Mouse (Mus musculus): ENCODE results near the gene Sipa1l1. TPM values are rescaled to one million over a fixed set of nuclear protein-coding genes. Genes with fewer than 3 reads are reported as not detected.

Gene Sipa1l1
- polyA plus RNA-seq, 1 experiment from 2014 or later, result 48.5 TPM

- Histone ChIP-seq H3K27ac (ENCODE audit: low read depth, low read length) (no peak overlapping the region), H3K36me3 (ENCODE audit: control insufficient read depth, insufficient read depth, low read length) (no peaks in the 10 kb centered on the region), H3K4me2 (ENCODE audit: low read depth, low read length, severe bottlenecking) (no peak overlapping the region), H3K9me3 (ENCODE audit: control insufficient read depth, low read length) (no peaks in the 10 kb centered on the region), H3K27me3 (ENCODE audit: control insufficient read depth, insufficient read depth, low read length) (no peaks in the 10 kb centered on the region), H3K4me3 (ENCODE audit: low read depth, low read length) (no peak overlapping the region), H3K4me1 (replicated peaks; ENCODE audit: control insufficient read depth, insufficient read depth, low read length) (no peaks in the 10 kb centered on the region), H3K9ac (ENCODE audit: low read length) (no peak overlapping the region)
- no peak for DNase-seq (ENCODE audit: low spot score)
- ATAC-seq (replicated peaks; ENCODE audit: low FRiP score), result no peak
- WGBS, result 80% methylated on average over 4 of the region's 4 CpGs
These were observed 68.8 kb downstream of the Sipa1l1 start for GRCm38 (mm10) chr12:82237946-82238345.

DNA sequence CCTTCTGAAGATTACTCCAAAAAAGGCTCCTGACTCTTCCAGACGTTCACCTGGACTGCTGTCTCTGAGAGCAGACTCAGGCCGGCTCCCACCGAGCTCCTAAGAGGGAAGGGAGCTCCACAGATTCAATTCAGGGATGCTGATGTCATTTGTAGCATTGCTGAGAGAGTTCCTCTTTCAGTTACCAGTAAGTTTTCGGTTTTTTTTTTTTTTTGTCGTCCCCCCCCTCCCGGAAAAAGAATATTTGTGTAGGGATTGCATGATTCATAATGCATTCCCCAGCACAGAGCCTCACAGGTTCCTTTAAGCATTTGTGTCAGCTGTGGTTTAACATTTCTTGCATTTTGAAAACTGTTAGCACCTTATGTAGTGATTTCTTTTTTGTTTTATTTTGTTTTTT, 71.6 kb downstream of the Sipa1l1 start:
- Histone ChIP-seq H3K27me3 (ENCODE audit: control insufficient read depth, insufficient read depth, low read length) (no peaks in the 10 kb centered on the region), H3K36me3 (ENCODE audit: control insufficient read depth, insufficient read depth, low read length) (no peaks in the 10 kb centered on the region), H3K9me3 (ENCODE audit: control insufficient read depth, low read length) (no peaks in the 10 kb centered on the region), H3K4me3 (ENCODE audit: low read depth, low read length) (no peak overlapping the region), H3K4me1 (replicated peaks; ENCODE audit: control insufficient read depth, insufficient read depth, low read length) (no peaks in the 10 kb centered on the region), H3K9ac (ENCODE audit: low read length) (no peak overlapping the region), H3K27ac (ENCODE audit: low read depth, low read length) (no peak overlapping the region), H3K4me2 (ENCODE audit: low read depth, low read length, severe bottlenecking) (no peak overlapping the region)
- ATAC-seq (replicated peaks; ENCODE audit: low FRiP score), result no peak
- WGBS, result 81% methylated on average over 6 of the region's 6 CpGs
- DNase-seq (ENCODE audit: low spot score), result no peak

GRCm38 (mm10) chr12:82245219-82245618, 76.1 kb downstream of the Sipa1l1 start:
- Histone ChIP-seq H3K4me3 (ENCODE audit: low read depth, low read length) (no peak overlapping the region), H3K9me3 (ENCODE audit: control insufficient read depth, low read length) (no peaks in the 10 kb centered on the region), H3K9ac (ENCODE audit: low read length) (no peak overlapping the region), H3K4me1 (replicated peaks; ENCODE audit: control insufficient read depth, insufficient read depth, low read length) (no peaks in the 10 kb centered on the region), H3K36me3 (ENCODE audit: control insufficient read depth, insufficient read depth, low read length) (no peaks in the 10 kb centered on the region), H3K4me2 (ENCODE audit: low read depth, low read length, severe bottlenecking) (no peak overlapping the region), H3K27ac (ENCODE audit: low read depth, low read length) (no peak overlapping the region), H3K27me3 (ENCODE audit: control insufficient read depth, insufficient read depth, low read length) (no peaks in the 10 kb centered on the region)
- ATAC-seq (replicated peaks; ENCODE audit: low FRiP score) (no peak), DNase-seq (ENCODE audit: low spot score) (no peak)
- WGBS, result 89% methylated on average over 6 of the region's 6 CpGs

DNA sequence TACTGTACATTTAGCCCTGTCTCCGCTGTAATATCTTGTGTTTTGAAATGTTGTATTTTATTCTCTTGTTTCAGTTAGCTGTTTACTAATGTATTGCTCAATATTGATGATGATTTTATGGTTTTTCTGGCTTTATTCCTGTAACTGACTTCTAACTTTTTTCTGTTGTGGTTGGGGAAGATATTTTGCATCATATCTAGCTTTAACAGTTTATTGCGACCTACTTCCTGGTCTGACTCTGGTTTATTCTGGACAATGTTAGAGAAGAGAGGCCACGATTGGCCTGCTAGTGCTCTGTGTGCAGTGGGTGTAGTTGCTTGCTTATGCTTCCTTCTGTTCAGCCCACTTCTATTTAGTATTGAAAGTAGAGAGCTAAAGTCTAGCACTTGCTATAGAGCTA, 77.3 kb downstream of the Sipa1l1 start:
- H3K36me3 ChIP-seq (ENCODE audit: control insufficient read depth, insufficient read depth, low read length), result no peaks in the 10 kb centered on the region
- no peaks in the 10 kb centered on the region for H3K4me1 ChIP-seq (replicated peaks; ENCODE audit: control insufficient read depth, insufficient read depth, low read length)
- ATAC-seq (replicated peaks; ENCODE audit: low FRiP score), result no peak
- no peak overlapping the region for H3K27ac ChIP-seq (ENCODE audit: low read depth, low read length)
- H3K4me3 ChIP-seq (ENCODE audit: low read depth, low read length), result no peak overlapping the region
- no peaks in the 10 kb centered on the region for H3K27me3 ChIP-seq (ENCODE audit: control insufficient read depth, insufficient read depth, low read length)
- DNase-seq (ENCODE audit: low spot score), result no peak
- no peak overlapping the region for H3K9ac ChIP-seq (ENCODE audit: low read length)
- 95% methylated on average over 3 of the region's 3 CpGs for WGBS
- no peaks in the 10 kb centered on the region for H3K9me3 ChIP-seq (ENCODE audit: control insufficient read depth, low read length)
- no peak overlapping the region for H3K4me2 ChIP-seq (ENCODE audit: low read depth, low read length, severe bottlenecking)

DNA sequence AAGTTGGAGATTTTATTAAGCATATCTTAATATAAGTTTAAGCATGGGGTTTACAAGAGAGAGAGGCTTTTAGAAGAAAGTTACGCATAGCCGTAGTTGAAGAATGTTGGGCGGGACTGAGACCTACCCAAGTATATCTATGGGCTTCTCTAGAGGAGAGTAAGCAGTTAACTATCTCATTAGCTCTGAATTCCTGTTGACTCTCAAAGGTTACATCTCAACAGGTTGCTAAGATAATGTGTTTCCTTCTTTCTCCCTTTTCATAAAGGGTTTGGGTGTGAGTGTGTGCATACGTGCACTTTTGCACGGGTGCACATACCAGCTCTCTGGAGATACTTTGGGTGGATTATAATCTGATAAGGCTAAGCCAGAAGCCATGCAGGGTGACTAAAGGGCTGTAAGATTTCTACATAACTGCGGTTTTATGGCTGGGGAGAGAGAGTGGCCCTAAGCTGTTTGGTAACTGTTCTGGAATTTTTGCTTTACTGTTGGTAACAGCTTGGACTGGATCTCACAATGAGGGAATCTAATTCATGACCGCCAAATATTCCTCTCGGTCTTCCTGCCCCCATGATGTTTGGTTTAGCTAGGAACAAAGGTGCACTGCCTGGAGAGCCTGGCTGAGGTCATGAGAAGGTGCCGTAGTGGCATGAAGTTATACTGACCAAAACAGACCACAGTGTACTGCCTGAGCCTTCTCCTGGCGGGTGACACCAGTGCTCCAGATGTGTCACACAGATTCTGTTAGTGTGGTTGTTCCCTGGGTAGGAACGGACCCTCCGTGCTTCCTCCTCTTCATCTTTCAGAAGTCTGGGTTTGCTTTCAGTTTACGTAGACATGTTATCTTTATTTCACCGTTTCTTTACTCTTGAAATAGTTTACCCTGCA, 78.5 kb downstream of the Sipa1l1 start:
- ATAC-seq (replicated peaks; ENCODE audit: low FRiP score) (no peak), DNase-seq (ENCODE audit: low spot score) (no peak)
- Histone ChIP-seq H3K36me3 (ENCODE audit: control insufficient read depth, insufficient read depth, low read length) (no peaks in the 10 kb centered on the region), H3K27me3 (ENCODE audit: control insufficient read depth, insufficient read depth, low read length) (no peaks in the 10 kb centered on the region), H3K9me3 (ENCODE audit: control insufficient read depth, low read length) (no peaks in the 10 kb centered on the region), H3K4me1 (replicated peaks; ENCODE audit: control insufficient read depth, insufficient read depth, low read length) (no peaks in the 10 kb centered on the region), H3K27ac (ENCODE audit: low read depth, low read length) (no peak overlapping the region), H3K9ac (ENCODE audit: low read length) (no peak overlapping the region), H3K4me2 (ENCODE audit: low read depth, low read length, severe bottlenecking) (no peak overlapping the region), H3K4me3 (ENCODE audit: low read depth, low read length) (no peak overlapping the region)
- 93% methylated on average over 14 of the region's 14 CpGs for WGBS

- 81% methylated on average over 3 of the region's 3 CpGs for WGBS
- Histone ChIP-seq H3K9ac (ENCODE audit: low read length) (no peak overlapping the region), H3K27me3 (ENCODE audit: control insufficient read depth, insufficient read depth, low read length) (no peaks in the 10 kb centered on the region)
These were observed 79.4 kb downstream of the Sipa1l1 start for GRCm38 (mm10) chr12:82248501-82248900.

DNA sequence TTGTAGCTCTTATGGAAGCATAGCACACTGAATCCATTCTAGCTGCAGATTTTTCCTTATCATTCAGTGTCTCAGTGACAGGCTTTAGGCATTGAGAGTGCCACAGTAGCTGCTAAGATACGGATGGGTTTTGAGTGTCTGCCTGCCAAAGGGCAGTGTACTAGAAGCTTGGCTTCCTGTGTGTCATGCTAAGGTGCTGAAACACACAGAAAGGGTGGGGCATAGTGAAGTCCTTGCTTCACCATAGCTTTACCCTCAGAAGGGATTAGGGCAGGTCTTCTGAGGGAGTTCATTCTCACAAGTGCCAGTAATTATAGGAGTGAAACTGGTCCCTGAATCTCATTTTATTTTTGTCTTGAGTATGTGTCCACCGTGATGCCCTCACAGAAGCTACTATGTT, 82.2 kb downstream of the Sipa1l1 start:
- Histone ChIP-seq H3K4me3 (ENCODE audit: low read depth, low read length) (no peak overlapping the region), H3K9ac (ENCODE audit: low read length) (no peak overlapping the region), H3K9me3 (ENCODE audit: control insufficient read depth, low read length) (no peaks in the 10 kb centered on the region), H3K27me3 (ENCODE audit: control insufficient read depth, insufficient read depth, low read length) (no peaks in the 10 kb centered on the region), H3K4me1 (replicated peaks; ENCODE audit: control insufficient read depth, insufficient read depth, low read length) (no peaks in the 10 kb centered on the region; the same call in 1 of the 2 replicates), H3K27ac (ENCODE audit: low read depth, low read length) (no peak overlapping the region), H3K36me3 (ENCODE audit: control insufficient read depth, insufficient read depth, low read length) (no peaks in the 10 kb centered on the region), H3K4me2 (ENCODE audit: low read depth, low read length, severe bottlenecking) (no peak overlapping the region)
- ATAC-seq (replicated peaks; ENCODE audit: low FRiP score) (no peak), DNase-seq (ENCODE audit: low spot score) (no peak)
- 95% methylated on average over 2 of the region's 2 CpGs for WGBS

More at GRCm38 (mm10) chr12:82248501-82248900, 79.4 kb downstream of the Sipa1l1 start:
- Histone ChIP-seq H3K4me2 (ENCODE audit: low read depth, low read length, severe bottlenecking) (no peak overlapping the region), H3K27ac (ENCODE audit: low read depth, low read length) (no peak overlapping the region), H3K9me3 (ENCODE audit: control insufficient read depth, low read length) (no peaks in the 10 kb centered on the region), H3K36me3 (ENCODE audit: control insufficient read depth, insufficient read depth, low read length) (no peaks in the 10 kb centered on the region), H3K4me1 (replicated peaks; ENCODE audit: control insufficient read depth, insufficient read depth, low read length) (no peaks in the 10 kb centered on the region), H3K4me3 (ENCODE audit: low read depth, low read length) (no peak overlapping the region)
- DNase-seq (ENCODE audit: low spot score) (no peak), ATAC-seq (replicated peaks; ENCODE audit: low FRiP score) (no peak)

- Histone ChIP-seq H3K36me3 (ENCODE audit: control insufficient read depth, insufficient read depth, low read length) (no peaks in the 10 kb centered on the region), H3K4me2 (ENCODE audit: low read depth, low read length, severe bottlenecking) (no peak overlapping the region), H3K27ac (ENCODE audit: low read depth, low read length) (no peak overlapping the region), H3K4me3 (ENCODE audit: low read depth, low read length) (no peak overlapping the region), H3K27me3 (ENCODE audit: control insufficient read depth, insufficient read depth, low read length) (no peaks in the 10 kb centered on the region), H3K4me1 (replicated peaks; ENCODE audit: control insufficient read depth, insufficient read depth, low read length) (no peaks in the 10 kb centered on the region; the same call in 1 of the 2 replicates), H3K9me3 (ENCODE audit: control insufficient read depth, low read length) (no peaks in the 10 kb centered on the region), H3K9ac (ENCODE audit: low read length) (no peak overlapping the region)
- DNase-seq (ENCODE audit: low spot score) (no peak), ATAC-seq (replicated peaks; ENCODE audit: low FRiP score) (no peak)
- 89% methylated on average over 5 of the region's 5 CpGs for WGBS
These were observed 85.0 kb downstream of the Sipa1l1 start for GRCm38 (mm10) chr12:82254076-82254475.

GRCm38 (mm10) chr12:82256012-82256411, 86.9 kb downstream of the Sipa1l1 start:
- H3K4me1 ChIP-seq (replicated peaks; ENCODE audit: control insufficient read depth, insufficient read depth, low read length), result no peaks in the 10 kb centered on the region; the same call in 1 of the 2 replicates
- H3K9me3 ChIP-seq (ENCODE audit: control insufficient read depth, low read length), result no peaks in the 10 kb centered on the region
- WGBS, result 86% methylated on average over 5 of the region's 5 CpGs
- no peak overlapping the region for H3K4me3 ChIP-seq (ENCODE audit: low read depth, low read length)
- no peak overlapping the region for H3K4me2 ChIP-seq (ENCODE audit: low read depth, low read length, severe bottlenecking)
- DNase-seq (ENCODE audit: low spot score), result no peak
- H3K36me3 ChIP-seq (ENCODE audit: control insufficient read depth, insufficient read depth, low read length), result no peaks in the 10 kb centered on the region
- no peaks in the 10 kb centered on the region for H3K27me3 ChIP-seq (ENCODE audit: control insufficient read depth, insufficient read depth, low read length)
- no peak overlapping the region for H3K27ac ChIP-seq (ENCODE audit: low read depth, low read length)
- H3K9ac ChIP-seq (ENCODE audit: low read length), result no peak overlapping the region
- no peak for ATAC-seq (replicated peaks; ENCODE audit: low FRiP score)

Measured in forebrain, embryonic 11.5 days (tissue).